Mouse (Mus musculus) small intestine, adult 10 weeks (tissue): Measurements from ENCODE around the gene Tmem182. TPM values are rescaled to one million over a fixed set of nuclear protein-coding genes. Genes with fewer than 3 reads are reported as not detected.

ENCODE experiments used
- polyA plus RNA-seq: library from polyadenylated mRNA; stranded (reverse); fragments of 350-450 nt; fragmentation: Illumina TruSeq; extraction: RNeasy Lipid Tissue Mini Kit (QIAGEN cat#74804); gene quantifications from one replicate; pipeline ENCODE4 v1.2.3, GENCODE M21; 2014; ENCODE audit warnings: low replicate concordance

Gene Tmem182
- 1.3 TPM for polyA plus RNA-seq

GRCm38 (mm10) chr1:40805351-40805750, at the start of gene Tmem182:
TSS of gene Tmem182 (plus strand) at chr1:40805601.

GRCm38 (mm10) chr1:40790324-40791141, 14.9 kb upstream of the Tmem182 start, which contains the start of gene Mfsd9:
TSS of gene Mfsd9 (minus strand) at chr1:40790687.

Other genes with a start within 250 kb of the Tmem182 start
- gene Slc9a4, start 225.5 kb upstream of the Tmem182 start, polyA plus RNA-seq = 0.97 TPM
- gene Slc9a2, start 125.0 kb upstream of the Tmem182 start, polyA plus RNA-seq = 70.3 TPM
- gene Mfsd9, start 14.9 kb upstream of the Tmem182 start, polyA plus RNA-seq = 39.7 TPM